Mouse (Mus musculus) lung, postnatal 0 days (tissue): ENCODE results near the gene Wdfy4.

ENCODE experiments used
- CTCF ChIP-seq: IDR thresholded peaks from 2 replicates; pipeline ENCODE4 v1.5.1; 2016; ENCODE audit warnings: antibody characterized with exemption, mild to moderate bottlenecking
- EP300 ChIP-seq: IDR thresholded peaks from 2 replicates; pipeline ENCODE4 v1.6.1; 2016; ENCODE audit warnings: antibody characterized with exemption, mild to moderate bottlenecking, control low read depth

DNA sequence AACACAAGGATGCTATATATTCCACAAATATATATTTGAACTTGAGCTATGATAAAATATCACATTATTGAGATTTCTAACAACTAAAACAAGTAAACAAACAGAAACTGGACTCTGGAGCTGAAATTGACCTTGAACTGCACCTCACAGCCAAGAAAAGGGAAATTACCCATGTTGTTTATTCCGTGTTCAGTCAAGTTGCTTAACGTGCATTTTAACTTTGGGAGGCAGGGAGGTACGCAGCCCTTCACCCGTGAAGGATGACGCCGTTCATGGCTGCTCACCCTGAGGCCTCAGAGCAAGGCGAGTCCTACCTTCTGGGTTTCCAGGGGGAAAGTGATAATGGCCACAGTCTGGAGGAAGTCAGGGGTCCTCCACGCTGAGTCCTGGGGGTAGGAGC is 102.0 kb downstream of the Wdfy4 start:
- TF ChIP-seq CTCF (no peak), EP300 (no peak)
